Mouse (Mus musculus): ENCODE measurements around the gene Ogt. TPM values are rescaled to one million over a fixed set of nuclear protein-coding genes. Genes with fewer than 3 reads are reported as not detected.

The Ogt gene
- 100 to 1,000 TPM in 1 of 2 experiments, 10 to 100 TPM in 1; 98.3 to 196 TPM for total RNA-seq (2021)
- long read RNA-seq, experiment 1, partial matches to known transcripts: 8 of 13 reads
- long read RNA-seq, experiment 1, other reads (novel, unspliced or antisense): 2 of 13 reads
- long read RNA-seq, experiment 2, partial matches to known transcripts: 7 of 10 reads
- long read RNA-seq, experiment 2, other reads (novel, unspliced or antisense): 3 of 10 reads

DNA sequence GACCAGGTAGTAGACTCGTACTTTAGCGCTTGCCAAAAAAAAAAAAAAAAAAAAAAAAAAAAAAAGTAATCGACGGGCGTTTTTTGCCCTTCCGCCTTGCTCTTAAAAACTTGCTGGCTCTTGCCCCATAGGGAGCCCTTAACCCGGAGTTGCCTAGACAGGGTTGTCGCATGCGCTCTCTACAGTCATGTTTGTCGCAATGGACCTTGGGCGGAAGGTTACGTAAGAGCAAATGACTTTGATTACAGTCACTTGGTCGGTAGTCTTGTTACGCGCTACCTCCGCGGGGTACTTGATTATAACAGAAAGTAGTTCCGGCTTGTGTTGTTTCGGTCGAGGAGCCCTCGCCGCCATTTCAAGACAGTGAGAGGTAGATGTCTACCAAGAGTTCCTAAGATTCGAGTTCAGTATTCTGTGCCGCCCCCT lies at the start of gene Ogt:
Gene Ogt, plus strand, starts transcription at position 320 of the 426 bp plus-strand sequence.
- DNase-seq: peak; percentile 87

DNA sequence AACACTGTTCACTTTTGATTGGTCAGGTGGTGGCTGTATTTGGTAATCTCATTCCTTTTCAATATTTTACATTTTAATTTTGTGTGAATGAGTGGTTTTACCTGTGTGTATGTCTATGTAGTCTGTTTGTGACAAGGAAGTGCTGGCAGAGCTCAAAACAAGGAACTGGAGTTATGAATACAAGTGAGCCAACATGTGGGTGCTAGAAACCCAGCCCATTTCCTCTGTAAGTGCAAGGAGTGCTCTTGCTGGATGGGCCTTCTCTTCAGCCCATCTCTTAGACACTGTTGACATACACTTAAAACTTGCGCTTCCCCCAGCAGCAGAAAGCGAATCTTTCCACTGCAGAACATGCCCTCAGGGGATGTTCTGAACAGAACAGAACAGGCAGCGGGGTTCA lies 23.7 kb upstream of the Ogt start:
- no peak for DNase-seq

DNA sequence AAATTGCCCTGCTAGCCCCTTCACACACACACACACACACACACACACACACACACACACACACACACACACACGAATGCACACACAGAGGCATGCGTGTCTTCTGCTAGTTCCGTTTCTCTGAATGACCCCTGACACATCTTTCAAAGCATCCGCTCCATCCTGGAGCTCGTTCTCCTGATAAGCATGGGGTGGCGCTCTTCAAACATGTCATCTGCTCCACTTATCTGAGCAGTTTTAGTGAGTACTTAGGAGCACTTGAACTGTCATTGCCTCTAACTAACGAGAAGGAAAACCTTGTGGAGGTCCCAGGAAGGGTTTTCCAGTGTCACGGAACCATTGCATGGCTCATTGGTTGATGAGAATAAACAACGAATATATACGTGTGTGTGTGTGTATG lies 22.0 kb upstream of the Ogt start:
- no peak for DNase-seq

DNA sequence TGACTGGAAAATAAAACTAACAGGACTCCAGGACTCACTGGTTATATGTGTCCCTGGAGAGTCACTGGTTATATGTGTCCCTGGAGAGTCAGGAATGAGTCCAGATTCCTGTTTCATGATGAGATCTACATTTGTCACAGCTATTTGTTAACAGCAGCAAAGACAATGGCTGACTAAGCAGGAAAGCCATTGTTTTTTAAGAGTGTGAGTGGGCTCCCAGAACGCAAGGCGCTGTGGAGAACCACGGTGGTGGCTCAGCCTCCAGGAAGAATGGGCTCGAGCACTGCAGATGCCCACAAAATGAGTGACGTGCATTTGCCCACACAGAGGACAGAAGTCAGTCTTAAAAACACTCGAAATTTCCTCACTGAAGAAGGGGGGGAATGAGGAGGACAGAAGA lies 19.5 kb upstream of the Ogt start:
- no peak for DNase-seq

DNA sequence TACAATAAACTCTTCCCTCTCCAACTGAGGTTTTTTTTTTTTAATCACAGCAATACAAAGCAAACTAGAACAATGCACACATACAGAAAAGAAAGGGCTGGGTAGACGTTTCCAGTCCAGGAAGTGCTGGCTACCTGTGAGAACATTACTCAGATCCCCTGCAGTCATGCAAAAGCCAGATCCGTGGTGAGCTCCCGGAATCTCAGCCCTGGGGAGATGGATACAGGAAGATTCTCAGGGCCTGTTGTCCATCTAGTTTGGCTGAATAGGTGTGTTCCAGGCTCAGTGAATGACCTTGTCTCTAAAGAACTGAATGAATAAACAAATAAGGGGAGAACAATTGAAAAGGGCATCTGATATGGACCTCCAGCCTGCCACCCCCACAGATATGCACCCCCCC lies 17.3 kb upstream of the Ogt start:
- no peak for DNase-seq

DNA sequence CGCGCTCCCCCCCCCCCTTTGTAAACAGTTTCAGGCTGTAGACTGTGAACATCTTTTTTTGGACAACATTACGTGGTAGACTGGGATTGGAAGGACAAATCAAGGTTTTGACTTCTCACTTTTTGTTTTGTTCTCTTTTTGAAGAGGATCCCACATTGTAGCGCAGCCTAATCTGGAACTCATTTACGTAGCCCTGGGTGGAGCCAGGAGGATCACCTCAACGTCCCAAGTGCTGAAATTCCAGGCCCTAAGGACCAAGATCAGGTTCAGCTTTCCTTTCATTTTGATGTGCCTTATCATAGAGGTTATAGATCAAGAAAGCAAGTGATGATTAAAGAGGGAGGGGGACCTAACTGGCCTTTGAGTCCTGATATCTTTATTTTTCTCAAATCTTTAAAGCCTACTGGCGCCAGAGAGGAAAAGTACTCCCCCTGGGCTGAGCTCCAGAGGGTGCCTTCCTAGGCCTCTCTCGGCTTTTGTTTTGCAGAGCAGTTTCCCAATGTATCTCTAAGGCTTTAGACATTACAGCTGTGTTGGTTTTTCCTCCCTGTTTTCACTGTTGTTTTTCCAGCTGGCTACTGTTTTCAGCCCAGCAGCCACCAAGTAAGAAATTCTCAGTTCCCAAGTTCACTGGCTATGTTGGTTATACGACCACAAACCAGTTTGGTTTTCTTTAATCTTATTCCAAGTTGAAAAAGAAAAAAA lies 2.9 kb upstream of the Ogt start:
- DNase-seq: no peak

DNA sequence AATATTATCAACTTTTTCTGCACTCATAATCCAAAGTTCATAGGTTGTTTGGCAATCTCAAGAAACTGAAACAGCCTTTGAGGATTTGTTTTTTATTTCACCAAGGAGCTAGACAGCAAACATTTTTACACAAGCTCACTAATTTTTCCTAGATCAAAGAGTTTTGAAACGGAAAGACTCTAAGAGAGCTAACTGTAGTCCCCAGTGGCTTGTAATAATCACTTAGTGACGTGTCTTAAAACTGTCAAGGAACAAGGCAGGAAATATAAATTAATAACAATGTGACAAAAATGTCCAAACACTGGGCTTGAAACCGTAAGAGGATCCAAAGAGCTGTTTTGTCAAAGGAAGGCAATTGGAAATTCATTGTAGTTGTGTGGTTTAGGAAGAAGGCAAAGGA lies 1.0 kb upstream of the Ogt start:
- no peak for DNase-seq

DNA sequence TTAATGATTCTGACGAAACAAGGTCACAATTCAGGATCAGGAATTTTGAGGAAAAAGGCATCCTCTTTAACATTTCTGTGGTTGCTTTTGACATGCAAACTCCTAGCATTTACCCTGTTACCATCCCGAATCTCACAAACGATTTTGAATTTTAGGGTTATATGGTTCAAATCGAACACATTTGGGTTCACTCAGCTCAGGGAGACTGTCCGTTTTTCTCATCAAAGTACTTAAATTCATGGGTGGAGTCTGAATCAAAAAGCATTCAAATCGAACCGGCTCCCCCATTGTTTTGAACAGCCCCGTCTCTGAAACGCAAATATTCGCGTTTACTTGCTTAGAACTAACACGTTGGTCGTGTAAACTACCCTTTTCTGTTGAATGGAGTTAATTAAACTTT lies 554 bp upstream of the Ogt start:
- no peak for DNase-seq

DNA sequence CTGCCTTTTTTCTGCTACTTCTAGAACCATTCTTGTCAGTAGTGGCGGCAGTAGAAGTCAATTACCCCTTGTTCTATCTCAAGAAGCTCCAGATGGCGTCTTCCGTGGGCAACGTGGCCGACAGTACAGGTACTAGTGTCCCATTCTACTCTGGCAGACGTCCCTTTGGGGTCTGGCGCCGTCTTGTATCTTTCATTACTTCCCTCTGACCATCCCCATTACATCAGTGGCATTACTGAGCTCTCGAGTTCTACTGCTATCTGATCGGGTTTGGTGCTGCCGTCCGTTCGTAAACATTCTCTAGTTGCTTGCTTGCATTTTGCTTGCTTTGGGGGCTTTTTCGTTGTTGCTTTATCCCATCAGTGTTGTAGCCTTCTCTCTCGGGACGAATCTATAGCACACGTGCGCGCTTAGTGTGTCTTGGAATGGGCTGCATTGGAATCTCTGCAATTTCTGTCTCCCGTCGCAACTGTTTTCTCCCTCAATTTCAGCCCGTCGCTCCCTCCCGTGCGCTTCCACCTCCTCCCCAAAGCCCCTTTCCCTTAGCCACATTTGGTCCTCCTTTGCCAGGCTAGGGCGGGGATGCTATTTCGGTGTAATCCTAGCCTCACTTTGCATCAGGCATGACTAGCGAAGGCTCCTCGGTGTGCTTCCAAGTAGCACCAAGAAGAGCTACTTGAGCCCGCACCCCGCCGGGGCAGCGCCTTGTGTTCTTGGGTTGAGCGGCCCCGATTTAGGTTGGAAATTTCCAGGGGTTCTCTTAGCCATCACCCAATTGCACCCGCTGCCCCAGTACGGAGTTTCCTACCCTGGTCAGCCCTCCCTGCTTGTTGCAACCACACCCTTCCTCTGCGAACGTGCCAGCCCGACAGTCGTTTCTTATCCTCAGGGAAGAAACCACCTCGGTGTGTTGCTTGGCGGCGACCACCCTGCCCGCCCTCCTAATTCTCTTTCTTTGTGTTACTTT lies 617 bp downstream of the Ogt start:
- peak; percentile 46 for DNase-seq

DNA sequence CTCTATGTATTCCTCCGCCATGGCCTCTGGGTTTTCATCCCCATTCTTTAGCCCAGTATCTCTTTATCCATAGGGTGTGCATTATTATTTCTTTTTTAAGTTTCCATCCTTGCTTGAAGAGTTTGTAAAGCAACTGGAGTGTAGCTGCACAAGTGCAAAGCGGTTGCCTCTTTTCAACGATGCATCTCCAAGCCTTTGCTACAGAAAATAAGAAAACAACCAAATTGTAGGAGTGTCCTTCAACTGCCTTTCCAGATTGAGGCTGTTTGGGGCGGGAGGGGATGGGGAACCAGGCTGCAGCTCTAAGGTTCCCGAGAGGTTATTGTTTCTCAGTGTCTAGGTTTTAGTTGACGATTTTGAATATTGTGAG lies 1.3 kb downstream of the Ogt start:
- DNase-seq: no peak

DNA sequence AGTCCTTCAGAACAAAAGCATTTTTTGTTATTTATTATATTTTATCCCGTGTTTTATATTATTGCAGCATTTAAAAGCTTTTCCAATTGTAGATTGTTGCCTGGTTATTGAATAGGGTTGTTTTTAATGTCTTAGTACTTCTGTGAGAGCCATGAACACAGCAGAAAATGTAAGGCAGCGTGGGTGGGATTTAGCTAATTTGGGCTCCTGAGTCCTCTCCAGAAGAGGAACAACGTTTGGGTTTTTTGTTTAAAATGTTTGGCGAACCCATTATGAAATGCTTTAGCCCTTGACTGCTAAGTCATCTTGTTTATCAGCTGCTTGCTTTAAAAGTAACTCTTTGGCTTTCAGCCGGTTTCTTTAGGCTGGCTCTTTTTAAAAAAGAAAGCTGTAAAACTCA lies 2.2 kb downstream of the Ogt start:
- no peak for DNase-seq

DNA sequence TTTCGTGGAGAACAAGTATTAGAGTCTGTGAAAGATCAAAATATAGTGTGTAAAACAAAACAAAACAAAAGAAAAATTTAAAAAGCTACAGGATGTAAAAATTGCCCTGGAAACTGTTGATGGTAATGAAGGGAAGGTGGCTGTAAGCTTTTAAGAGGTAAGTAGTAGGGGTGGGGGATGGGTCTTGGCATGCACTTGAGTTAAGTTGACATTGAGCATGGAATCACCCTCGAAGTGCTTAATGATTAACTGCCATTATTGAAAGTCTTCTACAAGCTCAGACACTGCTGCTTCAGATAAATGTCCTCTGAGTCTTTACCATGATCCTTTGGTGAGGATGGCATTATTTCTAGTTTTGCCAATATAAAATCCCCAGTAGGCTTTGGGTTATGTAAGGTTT lies 5.4 kb downstream of the Ogt start:
- DNase-seq: no peak

DNA sequence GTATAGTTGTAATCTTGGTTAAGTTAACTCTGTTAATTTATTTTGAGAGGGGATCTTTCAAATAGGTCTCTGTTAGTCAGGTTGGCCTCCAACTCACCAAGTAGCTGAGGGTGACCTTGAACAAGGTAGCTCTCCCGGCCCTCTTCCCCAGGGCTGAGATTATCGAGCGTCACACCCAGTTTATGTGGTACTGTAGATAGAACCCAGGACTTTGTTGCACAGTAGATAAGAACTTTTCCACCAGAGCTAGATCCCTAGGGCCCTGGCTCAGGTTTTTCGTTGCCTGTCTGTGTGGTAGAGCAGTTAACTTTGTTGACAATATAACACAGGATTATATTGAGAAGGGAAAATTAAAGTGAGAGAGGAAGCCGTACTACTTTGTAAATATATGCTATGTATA lies 6.8 kb downstream of the Ogt start:
- DNase-seq: no peak

DNA sequence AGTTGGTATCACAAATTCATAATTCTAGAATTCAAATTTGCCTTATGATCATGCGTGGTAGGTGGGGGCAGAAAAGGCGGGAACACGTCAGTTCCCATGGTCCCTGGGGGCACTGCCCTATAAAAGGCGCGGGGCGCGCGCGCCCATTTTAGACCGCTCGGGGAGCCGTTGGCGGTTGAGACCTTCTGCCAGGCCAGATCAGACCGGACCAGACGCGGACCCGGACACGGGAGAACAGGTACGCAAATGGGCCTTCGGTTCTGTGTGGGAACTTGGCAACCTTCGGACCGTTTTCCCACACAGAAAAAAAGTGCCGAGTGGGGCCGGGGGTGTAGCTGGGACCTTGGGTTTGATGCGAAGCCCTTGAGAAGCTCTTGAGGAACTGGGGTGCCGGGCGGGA lies 55.8 kb downstream of the Ogt start:
- no peak for DNase-seq

DNA sequence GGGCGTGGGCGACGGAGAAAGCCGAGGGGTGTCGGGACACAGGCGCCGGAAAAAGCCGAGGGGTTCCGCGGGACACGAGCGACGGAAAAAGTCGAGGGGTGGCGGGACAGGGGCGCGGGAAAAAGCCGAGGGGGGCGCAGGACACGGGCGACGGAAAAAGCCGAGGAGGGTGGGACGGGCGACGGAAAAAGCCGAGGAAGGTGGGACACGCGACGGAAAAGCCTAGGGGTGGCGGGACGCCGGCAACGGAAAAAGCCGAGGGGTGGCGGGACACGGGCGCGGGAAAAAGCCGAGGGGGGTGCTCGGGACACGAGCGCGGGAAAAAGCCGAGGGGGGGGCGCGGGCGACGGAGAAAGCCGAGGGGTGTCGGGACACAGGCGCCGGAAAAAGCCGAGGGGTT lies 57.7 kb downstream of the Ogt start:
- no peak for DNase-seq

DNA sequence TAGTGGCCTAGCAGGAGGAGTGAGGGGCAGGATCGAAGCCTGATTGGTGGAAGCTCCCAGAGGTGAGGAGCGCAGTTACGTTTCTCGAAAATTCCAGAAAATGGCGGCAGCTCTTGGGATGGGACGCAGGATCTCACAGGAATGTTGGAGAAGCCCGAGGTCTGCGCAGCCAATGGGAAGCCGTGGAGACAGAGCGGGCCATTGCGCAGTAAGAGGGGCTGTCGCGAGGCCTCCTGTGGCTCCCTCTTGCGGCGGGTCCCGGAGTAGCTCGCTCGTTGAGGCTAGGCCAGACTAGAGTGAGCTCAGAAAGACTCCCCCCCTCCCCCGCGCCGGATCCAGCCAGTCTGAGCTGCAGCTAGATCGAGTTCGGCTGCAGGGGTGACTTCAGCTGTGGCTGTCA lies 58.4 kb downstream of the Ogt start:
- no peak for DNase-seq

DNA sequence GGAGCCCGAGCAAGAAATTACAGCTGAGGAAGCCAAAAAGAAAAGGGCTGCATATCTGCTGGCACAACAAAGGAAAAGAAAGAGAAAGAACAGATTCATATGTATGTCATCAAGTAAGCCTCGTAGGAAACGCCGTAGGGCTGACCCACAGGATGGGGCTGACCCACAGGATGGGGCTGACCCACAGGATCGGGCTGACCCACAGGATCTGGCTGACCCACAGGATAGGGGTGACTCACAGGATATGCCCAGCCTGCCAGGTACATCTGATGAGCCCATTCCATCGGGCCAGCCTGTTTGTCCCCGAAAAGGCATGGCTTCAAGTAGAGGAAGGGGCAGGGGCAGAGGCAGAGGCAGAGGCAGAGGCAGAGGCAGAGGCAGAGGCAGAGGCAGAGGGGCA lies 65.3 kb downstream of the Ogt start:
- no peak for DNase-seq

DNA sequence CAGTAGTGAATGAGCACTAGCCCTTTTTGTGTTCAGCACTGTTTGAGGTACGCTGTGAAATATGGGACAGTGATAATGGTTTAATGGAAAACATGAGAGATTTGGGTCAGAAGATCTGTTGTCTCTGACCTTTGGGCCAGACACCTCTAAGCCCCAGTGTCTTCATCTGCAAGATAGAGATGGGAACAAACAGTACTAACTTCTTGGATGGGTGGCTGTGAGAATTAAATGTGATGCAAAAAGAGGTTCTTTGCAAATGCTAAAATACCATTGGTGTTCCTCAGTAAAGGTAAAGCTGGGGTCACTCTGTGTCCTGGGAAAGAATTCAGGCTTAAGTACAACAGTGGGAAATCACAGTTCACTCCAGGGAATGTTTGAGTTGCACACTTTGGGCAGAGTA lies 80.5 kb downstream of the Ogt start:
- no peak for DNase-seq

DNA sequence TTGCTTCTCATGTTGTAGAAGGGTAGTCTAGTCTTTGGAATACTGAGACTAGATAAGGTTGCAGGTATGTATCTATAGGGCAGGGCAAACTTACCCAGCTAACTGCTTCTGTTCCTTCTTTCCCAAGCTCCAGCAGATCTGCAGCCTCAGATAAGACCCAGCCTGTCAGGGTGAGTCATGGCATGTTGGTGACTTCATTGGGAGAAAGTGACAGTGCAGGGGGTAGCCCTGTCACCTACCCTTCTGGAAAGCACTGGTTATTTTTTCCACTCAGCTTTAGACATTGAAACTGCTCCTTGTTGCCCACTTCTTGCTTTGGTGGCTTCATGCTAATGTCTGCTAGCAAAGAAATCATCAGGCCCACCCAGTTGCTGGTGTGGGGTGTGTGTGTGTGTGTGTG lies 90.2 kb downstream of the Ogt start:
- DNase-seq: peak; percentile 2

DNA sequence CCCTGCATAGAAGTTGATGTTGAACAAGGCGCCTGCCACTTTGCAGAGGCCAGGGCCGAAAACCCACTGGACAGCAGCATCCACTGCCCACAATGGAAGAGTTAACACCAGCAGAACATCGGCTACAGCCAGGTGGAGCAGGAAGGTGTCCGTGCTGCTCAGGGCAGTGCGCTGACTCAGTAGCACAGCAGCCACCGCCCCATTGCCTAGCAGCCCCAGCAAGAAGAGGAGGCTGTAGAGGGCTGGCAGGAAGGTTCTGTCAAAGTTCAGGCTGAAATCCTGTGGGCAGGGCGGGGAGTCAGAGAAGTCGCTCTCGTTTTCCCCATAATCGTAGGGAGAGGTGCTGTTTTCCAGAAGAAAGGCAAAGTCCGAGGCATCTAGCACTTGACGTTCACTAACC lies 92.8 kb downstream of the Ogt start:
- DNase-seq: no peak

DNA sequence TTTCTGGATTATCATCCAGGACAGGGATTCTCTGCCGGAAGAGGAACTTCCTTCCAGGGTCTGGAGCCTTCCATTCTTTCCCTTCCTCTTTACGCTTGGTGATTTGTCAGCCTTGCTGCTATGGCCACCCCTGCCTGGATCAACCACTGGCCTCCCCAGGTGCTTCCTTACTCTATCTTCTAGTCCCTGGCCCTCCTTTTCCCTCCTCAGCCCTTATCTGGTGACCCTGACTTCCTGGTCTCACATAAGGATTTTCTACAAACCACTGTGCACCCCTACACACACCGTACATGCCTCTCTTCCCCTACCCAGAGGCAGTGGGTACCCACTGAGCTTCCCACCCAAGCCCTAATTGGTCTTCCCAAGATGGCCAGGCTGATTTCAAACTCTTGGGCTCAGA lies 93.4 kb downstream of the Ogt start:
- no peak for DNase-seq

DNA sequence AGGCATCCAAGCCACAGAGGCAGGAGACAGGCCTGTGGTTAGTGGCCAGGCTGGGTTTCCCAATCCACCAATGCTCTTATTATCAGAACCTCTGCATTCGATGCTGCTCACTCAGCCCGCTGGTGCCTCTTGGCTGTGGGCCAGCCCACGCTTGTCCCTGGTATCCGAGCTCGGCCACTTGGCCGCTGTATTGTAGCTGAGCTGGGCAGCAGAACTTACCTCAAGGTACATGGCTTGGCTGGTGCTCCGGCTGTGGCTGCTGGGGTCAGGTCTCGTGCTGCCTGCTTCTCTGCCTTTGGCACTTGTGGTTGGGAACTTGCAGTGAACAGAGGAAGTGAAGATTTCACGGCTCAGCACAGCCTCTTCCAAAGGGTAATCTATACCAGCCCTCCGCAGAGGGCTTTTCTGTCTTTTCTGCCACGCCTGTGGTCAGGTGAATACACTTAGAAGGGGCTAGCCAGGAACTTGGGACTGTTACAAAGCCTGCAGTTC lies 94.0 kb downstream of the Ogt start, which contains the start of gene Cxcr3:
Gene Cxcr3, minus strand, starts transcription at position 442 of the 492 bp plus-strand sequence.
- peak; percentile 72 for DNase-seq

Data from adrenal gland, postnatal 10 days (tissue).